Mouse (Mus musculus) 3T3-L1 (cell line): ENCODE measurements around the gene Zscan20.

Experiments used
- DNase-seq: peaks from one replicate; pipeline ENCODE4 v3.0.0-alpha.2; 2015; ENCODE audit warnings: low read depth, low spot score

Zscan20 gene

GRCm38 (mm10) chr4:128609925-128610402, at the start of gene Zscan20:
Gene Zscan20, minus strand, starts transcription at chr4:128610098.
- peak; percentile 99 for DNase-seq

GRCm38 (mm10) chr4:128655446-128655845, 45.5 kb upstream of the Zscan20 start:
- no peak for DNase-seq

- DNase-seq, result no peak
Measured at GRCm38 (mm10) chr4:128654505-128655381, 44.8 kb upstream of the Zscan20 start, which contains the start of gene Phc2. Gene Phc2, plus strand, starts transcription at chr4:128654702.

- peak; percentile 6 for DNase-seq
Measured at GRCm38 (mm10) chr4:128652584-128653298, 42.8 kb upstream of the Zscan20 start.

DNA sequence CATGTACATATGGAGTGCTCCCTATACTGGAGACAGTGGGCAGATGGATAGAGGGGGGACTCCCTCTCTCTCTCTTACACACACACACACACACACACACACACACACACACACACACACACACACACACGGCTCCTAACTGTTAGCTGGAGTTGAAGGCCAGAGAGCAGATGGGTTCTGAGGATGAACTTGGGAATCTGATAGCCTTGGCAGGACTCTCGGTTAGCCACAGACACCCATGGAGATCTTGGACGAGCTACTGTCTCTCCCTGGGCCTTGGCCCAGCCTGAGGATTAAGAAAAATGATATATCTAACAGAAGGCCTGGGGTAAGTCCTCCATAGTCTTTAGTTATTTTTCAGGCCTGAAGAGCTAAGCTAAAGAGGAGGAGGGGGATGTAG, 41.6 kb upstream of the Zscan20 start:
- DNase-seq, result no peak

GRCm38 (mm10) chr4:128648567-128649255, 38.8 kb upstream of the Zscan20 start:
- DNase-seq, result no peak

- DNase-seq, result no peak
Measured at GRCm38 (mm10) chr4:128646762-128647161, 36.9 kb upstream of the Zscan20 start.

GRCm38 (mm10) chr4:128645896-128646295, 36.0 kb upstream of the Zscan20 start:
- no peak for DNase-seq

GRCm38 (mm10) chr4:128641766-128642717, 32.1 kb upstream of the Zscan20 start:
- DNase-seq, result no peak

GRCm38 (mm10) chr4:128638265-128638923, 28.5 kb upstream of the Zscan20 start:
- no peak for DNase-seq

DNA sequence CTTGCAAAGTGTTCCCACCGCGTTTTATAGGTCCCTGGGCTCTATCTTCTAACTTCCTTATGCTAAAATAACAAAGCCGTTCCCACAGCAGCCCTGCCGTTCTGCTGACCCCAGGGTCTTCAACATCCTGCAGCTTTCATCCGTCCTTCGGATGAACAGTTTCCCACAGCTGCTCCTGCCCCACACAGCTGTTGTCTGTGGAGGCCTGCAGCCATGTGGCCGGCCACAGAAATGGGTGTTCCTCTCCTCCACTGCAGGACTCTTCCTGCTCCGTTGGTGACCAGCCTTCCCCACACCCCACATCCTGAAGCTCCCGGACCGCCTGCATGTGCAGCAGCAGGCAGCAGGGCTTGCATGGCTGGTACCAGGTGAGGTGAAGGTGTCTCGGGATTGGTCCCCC, 27.4 kb upstream of the Zscan20 start:
- DNase-seq, result no peak

DNA sequence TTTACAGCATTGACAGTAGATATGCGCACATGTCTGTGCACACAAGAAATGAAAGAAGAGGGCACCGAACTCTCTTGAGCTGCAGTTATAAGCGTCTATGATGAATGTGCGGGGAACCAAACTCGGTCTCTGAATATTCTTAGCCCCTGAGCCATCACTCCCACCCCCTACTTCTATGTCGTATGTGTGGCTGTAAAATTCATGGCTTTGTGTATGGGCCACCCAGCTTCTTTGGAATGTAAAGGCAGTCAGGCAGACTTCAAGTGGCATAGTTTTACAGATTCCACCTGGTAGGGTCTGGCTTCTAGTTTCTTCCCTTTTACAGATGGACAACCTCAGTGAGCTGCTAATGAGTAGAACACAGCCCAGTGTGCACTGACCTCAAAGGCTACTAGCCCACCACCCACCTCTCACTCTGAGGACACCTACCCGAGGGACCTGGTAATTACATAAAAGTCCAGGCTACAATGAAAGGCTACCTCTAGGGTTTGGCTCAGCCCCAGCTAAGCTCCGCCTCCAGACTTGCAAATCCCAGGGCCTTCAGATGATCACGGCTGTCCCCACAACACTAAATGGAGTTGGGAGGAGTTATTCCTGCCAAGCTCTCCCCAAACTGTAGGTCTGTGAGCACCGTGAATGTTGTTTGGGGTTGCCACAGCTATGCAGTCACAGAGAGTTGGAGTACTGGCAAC, 26.1 kb upstream of the Zscan20 start:
- no peak for DNase-seq

DNA sequence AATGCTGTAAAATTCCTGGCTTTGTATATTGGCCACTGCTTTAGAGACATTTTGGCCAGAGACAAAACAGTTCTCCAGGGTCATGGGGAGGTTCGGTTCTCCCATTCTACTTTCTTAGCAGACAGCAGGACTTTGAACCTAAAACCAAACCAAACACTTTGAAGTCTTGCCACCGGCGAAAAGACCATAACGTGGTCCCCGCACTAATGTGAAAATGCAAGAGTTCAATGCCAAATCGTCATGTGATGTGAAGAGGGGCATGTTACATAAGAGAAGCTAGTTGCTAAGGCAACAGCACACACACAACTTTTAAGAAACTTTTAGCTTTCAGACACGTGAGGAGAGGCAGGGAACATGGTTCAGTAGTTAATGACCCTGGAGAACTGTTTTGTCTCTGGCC, 25.6 kb upstream of the Zscan20 start:
- DNase-seq, result no peak

GRCm38 (mm10) chr4:128621109-128621508, 11.2 kb upstream of the Zscan20 start:
- DNase-seq, result no peak

DNA sequence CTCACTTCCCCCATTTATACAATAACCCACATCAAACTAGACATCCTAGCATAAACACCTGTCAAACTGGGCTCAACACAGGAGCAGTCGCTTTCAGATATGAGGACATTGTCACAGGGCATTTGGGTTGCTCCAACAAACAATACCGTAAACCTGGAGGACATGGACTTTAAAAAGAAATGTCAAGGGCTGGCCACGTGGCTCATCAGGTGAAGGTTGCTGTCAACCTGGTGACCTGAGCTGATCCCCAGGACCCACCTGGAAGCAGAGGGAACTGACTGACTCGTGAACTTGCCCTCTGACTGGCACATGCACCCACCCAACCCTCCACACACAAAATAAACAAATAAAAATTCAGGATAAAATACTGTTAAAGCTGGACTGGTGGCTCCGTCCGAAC, 10.7 kb upstream of the Zscan20 start:
- no peak for DNase-seq

- no peak for DNase-seq
Measured at GRCm38 (mm10) chr4:128618963-128619362, 9.1 kb upstream of the Zscan20 start.

- no peak for DNase-seq
Measured at GRCm38 (mm10) chr4:128618246-128618911, 8.5 kb upstream of the Zscan20 start, which contains the start of gene Tlr12. Gene Tlr12, minus strand, starts transcription at chr4:128618619.

- no peak for DNase-seq
Measured at GRCm38 (mm10) chr4:128617363-128618120, 7.6 kb upstream of the Zscan20 start.
